Mouse (Mus musculus): ENCODE measurements around the gene Ptpra.
"Not testable (repeated sequence)": the region's sequence is repeated elsewhere in the genome, so short reads cannot be mapped to it uniquely, and the experiment has no call there.

DNA sequence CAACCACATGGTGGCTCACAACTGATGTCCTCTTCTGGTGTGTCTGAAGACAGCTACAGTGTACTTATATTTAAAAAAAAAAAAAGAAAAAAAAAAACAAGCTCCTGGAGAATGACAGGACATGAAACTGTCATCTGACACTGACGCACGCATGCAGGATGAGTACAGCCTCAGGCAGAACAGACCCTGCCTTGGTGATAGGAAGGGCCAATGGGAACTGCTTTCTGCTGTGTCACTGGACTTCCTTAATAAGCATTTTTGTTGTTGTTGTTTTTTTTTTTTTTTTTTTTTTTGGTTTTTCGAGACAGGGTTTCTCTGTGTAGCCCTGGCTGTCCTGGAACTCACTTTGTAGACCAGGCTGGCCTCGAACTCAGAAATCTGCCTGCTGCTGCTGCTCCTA, 75.4 kb downstream of the Ptpra start:
- TF ChIP-seq GATA1, TAL1 (IDR thresholded peaks at IDR 0.05; ENCODE audit: low read length): not testable (repeated sequence)
